Mouse (Mus musculus) liver, embryonic 14.5 days (tissue): ENCODE results near the gene Dcbld1.

Experiments
- CTCF ChIP-seq: IDR thresholded peaks from 2 replicates; pipeline ENCODE4 v1.5.1; 2016; ENCODE audit warnings: antibody characterized with exemption, low read depth, control low read depth
- EP300 ChIP-seq: IDR thresholded peaks from 2 replicates; pipeline ENCODE4 v1.6.1; 2016; ENCODE audit warnings: antibody characterized with exemption, low read depth

DNA sequence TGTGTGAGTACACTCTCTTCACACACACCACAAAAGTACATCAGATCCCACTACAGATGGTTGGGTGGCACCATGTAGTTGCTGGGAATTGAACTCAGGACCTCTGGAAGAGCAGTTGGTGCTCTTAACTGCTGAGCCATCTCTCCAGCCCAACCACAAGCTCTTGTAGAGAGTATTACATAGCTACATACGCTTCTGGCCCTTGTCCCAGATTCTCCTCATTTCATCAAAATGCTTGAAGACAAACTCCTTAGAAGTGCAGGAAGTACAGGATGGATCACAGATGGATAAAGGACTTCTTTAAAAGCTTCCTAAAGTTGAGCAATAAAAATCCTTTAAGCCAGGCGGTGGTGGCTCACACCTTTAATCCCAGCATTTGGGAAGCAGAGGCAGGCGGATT lies 88.5 kb downstream of the Dcbld1 start:
- TF ChIP-seq CTCF (no peak), EP300 (no peak)
